Mouse (Mus musculus) limb, embryonic 15.5 days (tissue): ENCODE measurements around the gene Tcte1. TPM values are rescaled to one million over a fixed set of nuclear protein-coding genes. Genes with fewer than 3 reads are reported as not detected.

Experiments
- polyA plus RNA-seq: library from polyadenylated mRNA; unstranded; fragments of >200 nt; fragmentation: Nextera tagmentation; extraction: Ambion mirVana; gene quantifications from 2 replicates; pipeline ENCODE4 v1.2.1, GENCODE M21; 2015

The Tcte1 gene
- polyA plus RNA-seq, 1 experiment from 2014 or later, result 0.19 TPM

Other genes with a start within 250 kb of the Tcte1 start
- gene Cdc5l, start 89.7 kb upstream of the Tcte1 start, polyA plus RNA-seq, result 61.1 and 61.7 TPM in 2 replicates
- gene Spats1, start 48.0 kb upstream of the Tcte1 start, polyA plus RNA-seq, result 0.21 and 0.22 TPM in 2 replicates
- gene Aars2, start 16.6 kb upstream of the Tcte1 start, polyA plus RNA-seq, result 14.7 and 16.5 TPM in 2 replicates
- 2.9 and 4.7 TPM in 2 replicates for gene Tmem151b, start 26.2 kb downstream of the Tcte1 start, polyA plus RNA-seq
- 5.9 and 6.1 TPM in 2 replicates for gene Nfkbie, start 32.3 kb downstream of the Tcte1 start, polyA plus RNA-seq
- 139 and 142 TPM in 2 replicates for gene Slc35b2, start 40.4 kb downstream of the Tcte1 start, polyA plus RNA-seq
- gene Hsp90ab1, start 49.8 kb downstream of the Tcte1 start, polyA plus RNA-seq, result 1,467 and 1,497 TPM in 2 replicates
- gene Slc29a1, start 76.2 kb downstream of the Tcte1 start, polyA plus RNA-seq, result 120 and 140 TPM in 2 replicates
- 22.9 and 39.7 TPM in 2 replicates for gene Mymx, start 78.7 kb downstream of the Tcte1 start, polyA plus RNA-seq
- gene Capn11, start 135.9 kb downstream of the Tcte1 start, polyA plus RNA-seq, result 0.21 and 0.37 TPM in 2 replicates
- gene Mrpl14, start 162.9 kb downstream of the Tcte1 start, polyA plus RNA-seq, result 142 and 143 TPM in 2 replicates
- 38.1 and 39.2 TPM in 2 replicates for gene Tmem63b, start 163.5 kb downstream of the Tcte1 start, polyA plus RNA-seq
- 0.63 TPM in 1 of 2 replicates, not detected in the other for gene 1600014C23Rik, start 210.4 kb downstream of the Tcte1 start, polyA plus RNA-seq